In genomic region chr2:66206796-66207195, GRCm38 (mm10) we compare ENCODE assay signal across 20 mouse cellular contexts. TPM values are rescaled to one million over a fixed set of nuclear protein-coding genes. Genes with fewer than 3 reads are reported as not detected.
A peak's percentile ranks its signal among the peaks of the same experiment; 100 is the strongest.
DNase-seq lines count a peak whose midpoint lies in the region; ATAC-seq lines count a peak whose summit lies in the region.
"Had no signal": no experiment of that assay in that cellular context is flagged by ENCODE, and none has a peak within 500 bp of the region (broad histone marks: within the 10 kb centered on the region; RNA-seq: fewer than 3 reads in every experiment).

No protein-coding gene starts in this region.

- DNase-seq in MN1 (ENCODE audit: low spot score): peak; percentile 16
- no peak for DNase-seq in urinary bladder, postnatal 36 days (ENCODE audit: low spot score in 2 of 2)
- DNase-seq in cerebellum, adult 9-11 months: no peak
- DNase-seq: adrenal gland, adult 2 months; adrenal gland, postnatal 10 days; adrenal gland, postnatal 25 days; cerebellum, adult 11-12 months; cerebellum, adult 2 months; cerebellum, adult 9-10 months; cerebellum, postnatal 14 days; cerebellum, postnatal 36 days; forebrain, postnatal 0 days had no signal

- 0 out of 2 replicates have a peak, but pooled peaks have one; percentile 38 for ATAC-seq in granulocyte monocyte progenitor cell, adult 5-6 weeks (replicated peaks; ENCODE audit: poor library complexity, severe bottlenecking)
- peak; percentile 55; the same call in 1 of the 2 replicates for ATAC-seq in megakaryocyte-erythroid progenitor cell, adult 5-6 weeks (replicated peaks; ENCODE audit: low FRiP score, low TSS enrichment, poor library complexity, severe bottlenecking)
- no peak for ATAC-seq in inflammation-experienced regulatory T-cells, adult 6 months
- ATAC-seq: CD4-positive, CD25-positive, alpha-beta regulatory T cell, adult 4 months; forebrain, embryonic 13.5 days; forebrain, embryonic 15.5 days; forebrain, postnatal 0 days had no signal

RNA-seq across cellular contexts. Expression of gene Ttc21b, which starts 49.6 kb away (rescaled TPM):
- 5.4 and 9.5 TPM in 2 replicates for total RNA-seq in granulocyte monocyte progenitor cell, adult 5-6 weeks (2014; fragmentation: Nextera tagmentation)
- 7.1 and 7.6 TPM in 2 replicates for total RNA-seq in granulocyte monocyte progenitor cell, adult 5-6 weeks (2017)
- 1.7 and 3.8 TPM in 2 replicates for total RNA-seq in megakaryocyte-erythroid progenitor cell, adult 5-6 weeks (2014; fragmentation: Nextera tagmentation)
- 0.99 and 6.7 TPM in 2 replicates for total RNA-seq in megakaryocyte-erythroid progenitor cell, adult 5-6 weeks (2017)
- polyA plus RNA-seq in inflammation-experienced regulatory T-cells, adult 6 months (2017; shearing (Covaris generic)): 1 to 10 TPM; 4.7 to 6.7 (median 4.8) TPM
- total RNA-seq: CH12.LX had no signal
- polyA plus RNA-seq: G1E had no signal
